Mouse (Mus musculus) midbrain, embryonic 16.5 days (tissue): ENCODE data around the gene Acadm. TPM values are rescaled to one million over a fixed set of nuclear protein-coding genes. Genes with fewer than 3 reads are reported as not detected.

Source experiments
- ATAC-seq: fragments of 200-750 bp; cut with Nextera tagmentation; 2 replicates; pipeline ENCODE4 v1.8.0; 2017; ENCODE audit warnings: moderate TSS enrichment
- H3K27ac ChIP-seq: fragments of 300-500 bp; sonication (generic); 2 replicates; pipeline ENCODE4 v1.5.1; 2014; ENCODE audit warnings: mild to moderate bottlenecking, low read length, mixed read lengths
- H3K27me3 ChIP-seq: fragments of 300-500 bp; sonication (generic); 2 replicates; pipeline ENCODE4 v1.6.1; 2014; ENCODE audit warnings: low read depth, low read length, mixed read lengths; ENCODE audit not compliant: control insufficient read depth, insufficient read depth
- H3K36me3 ChIP-seq: fragments of 300-500 bp; sonication (generic); 2 replicates; pipeline ENCODE4 v1.6.1; 2014; ENCODE audit warnings: mild to moderate bottlenecking, low read length, moderate library complexity, mixed read lengths; ENCODE audit not compliant: control insufficient read depth, insufficient read depth
- H3K4me1 ChIP-seq: fragments of 300-500 bp; sonication (generic); 2 replicates; pipeline ENCODE4 v1.6.1; 2014; ENCODE audit warnings: mild to moderate bottlenecking, low read length, mixed read lengths; ENCODE audit not compliant: control insufficient read depth, insufficient read depth
- H3K4me2 ChIP-seq: fragments of 300-500 bp; sonication (generic); 2 replicates; pipeline ENCODE4 v1.6.1; 2014; ENCODE audit warnings: mild to moderate bottlenecking, low read length, mixed read lengths
- H3K4me3 ChIP-seq: fragments of 300-500 bp; sonication (generic); 2 replicates; pipeline ENCODE4 v1.5.1; 2014; ENCODE audit warnings: low read depth, mild to moderate bottlenecking, low read length, moderate library complexity, mixed read lengths
- H3K9ac ChIP-seq: fragments of 300-500 bp; sonication (generic); 2 replicates; pipeline ENCODE4 v1.6.1; 2014; ENCODE audit warnings: low read depth, low read length, mixed read lengths
- H3K9me3 ChIP-seq: fragments of 300-500 bp; sonication (generic); replicated peaks from 2 replicates; pipeline ENCODE4 v1.6.1; 2014; ENCODE audit warnings: mild to moderate bottlenecking, low read length, mixed read lengths; ENCODE audit not compliant: control insufficient read depth, poor library complexity, severe bottlenecking
- WGBS: fragments of 180-500 bp; shearing (Covaris S2); extraction: QIAGEN DNeasy Blood & Tissue Kit; methylation state at CpG from one replicate; pipeline ENCODE4 v1.1.7; 2014; 5-methylcytosine and 5-hydroxymethylcytosine counted together
- polyA plus RNA-seq: library from polyadenylated mRNA; unstranded; fragments of >200 nt; fragmentation: Nextera tagmentation; extraction: Ambion mirVana; gene quantifications from 2 replicates; pipeline ENCODE4 v1.2.1, GENCODE M21; 2015

Gene Acadm
- polyA plus RNA-seq, 1 experiment from 2014 or later, result 65.6 TPM

DNA sequence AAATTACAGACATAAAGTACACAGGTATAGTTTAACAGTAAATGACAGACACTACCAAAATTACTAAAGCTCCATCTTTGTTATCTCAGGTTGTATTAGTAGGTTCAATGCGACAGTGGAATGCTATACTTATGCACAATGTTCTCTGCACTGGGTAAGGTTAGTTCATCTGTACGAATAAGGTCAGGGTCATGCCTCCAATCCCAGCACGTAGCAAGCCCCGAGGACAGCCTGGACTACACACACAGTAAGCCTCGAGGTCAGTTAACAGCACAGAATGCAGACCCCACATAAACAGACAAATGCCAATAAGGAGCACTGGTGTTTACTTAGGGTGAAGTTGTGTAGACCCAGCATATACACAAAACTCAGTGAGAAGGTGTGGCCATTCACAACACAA, 35.5 kb downstream of the Acadm start:
- Histone ChIP-seq H3K36me3 (peaks cover 43% of the 10 kb centered on the region), H3K4me2 (no peak overlapping the region), H3K4me3 (no peak overlapping the region), H3K27me3 (no peaks in the 10 kb centered on the region), H3K27ac (no peak overlapping the region), H3K9me3 (no peaks in the 10 kb centered on the region), H3K9ac (no peak overlapping the region), H3K4me1 (peaks cover 31% of the 10 kb centered on the region)
- ATAC-seq, result no peak
- WGBS, result 79% methylated on average over 5 of the region's 5 CpGs

DNA sequence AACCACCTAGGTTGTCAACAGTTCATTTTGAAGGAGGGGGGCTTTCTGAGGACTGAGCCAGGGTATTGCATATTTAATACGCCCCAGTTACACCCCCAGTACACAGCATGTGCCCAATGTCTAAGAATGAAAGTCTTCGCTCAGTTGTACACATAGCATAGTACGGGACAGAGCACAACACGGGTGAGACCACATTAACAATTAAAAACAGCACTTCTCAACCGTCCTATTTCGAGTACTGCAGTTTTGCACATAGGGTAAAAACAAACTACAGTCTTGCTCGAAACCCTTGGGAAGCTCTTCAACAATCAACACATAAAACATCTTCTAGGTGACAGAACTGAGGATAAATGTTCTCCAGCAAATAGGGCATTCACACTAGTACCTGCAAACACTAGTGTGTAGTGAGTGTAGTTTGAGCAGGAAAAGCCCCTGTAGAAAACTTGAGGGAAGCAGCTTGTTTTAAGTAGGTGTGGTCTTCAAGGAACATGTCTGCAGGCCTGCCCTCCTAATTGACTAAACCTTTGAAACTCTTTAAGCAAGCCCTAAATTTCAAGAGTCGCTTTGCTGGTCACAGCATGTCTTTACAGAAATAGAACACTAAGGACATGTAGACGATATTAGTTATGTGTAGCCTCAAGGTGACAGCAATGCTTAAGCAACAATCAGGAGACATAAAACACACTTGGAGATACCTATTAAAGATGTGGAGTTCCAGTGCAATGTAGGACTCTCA, 38.1 kb downstream of the Acadm start, which contains the start of gene Msh4:
Msh4 (minus strand) TSS at position 3 of the 736 bp plus-strand sequence.
- Histone ChIP-seq H3K27me3 (no peaks in the 10 kb centered on the region), H3K4me2 (no peak within 1 kb of the TSS), H3K4me3 (no peak within 1 kb of the TSS), H3K9me3 (no peaks in the 10 kb centered on the region), H3K27ac (no peak within 1 kb of the TSS), H3K36me3 (peaks cover 45% of the 10 kb centered on the region), H3K4me1 (peaks cover 17% of the 10 kb centered on the region), H3K9ac (no peak within 1 kb of the TSS)
- no peak for ATAC-seq
- 85% methylated on average over 9 of the region's 9 CpGs for WGBS

DNA sequence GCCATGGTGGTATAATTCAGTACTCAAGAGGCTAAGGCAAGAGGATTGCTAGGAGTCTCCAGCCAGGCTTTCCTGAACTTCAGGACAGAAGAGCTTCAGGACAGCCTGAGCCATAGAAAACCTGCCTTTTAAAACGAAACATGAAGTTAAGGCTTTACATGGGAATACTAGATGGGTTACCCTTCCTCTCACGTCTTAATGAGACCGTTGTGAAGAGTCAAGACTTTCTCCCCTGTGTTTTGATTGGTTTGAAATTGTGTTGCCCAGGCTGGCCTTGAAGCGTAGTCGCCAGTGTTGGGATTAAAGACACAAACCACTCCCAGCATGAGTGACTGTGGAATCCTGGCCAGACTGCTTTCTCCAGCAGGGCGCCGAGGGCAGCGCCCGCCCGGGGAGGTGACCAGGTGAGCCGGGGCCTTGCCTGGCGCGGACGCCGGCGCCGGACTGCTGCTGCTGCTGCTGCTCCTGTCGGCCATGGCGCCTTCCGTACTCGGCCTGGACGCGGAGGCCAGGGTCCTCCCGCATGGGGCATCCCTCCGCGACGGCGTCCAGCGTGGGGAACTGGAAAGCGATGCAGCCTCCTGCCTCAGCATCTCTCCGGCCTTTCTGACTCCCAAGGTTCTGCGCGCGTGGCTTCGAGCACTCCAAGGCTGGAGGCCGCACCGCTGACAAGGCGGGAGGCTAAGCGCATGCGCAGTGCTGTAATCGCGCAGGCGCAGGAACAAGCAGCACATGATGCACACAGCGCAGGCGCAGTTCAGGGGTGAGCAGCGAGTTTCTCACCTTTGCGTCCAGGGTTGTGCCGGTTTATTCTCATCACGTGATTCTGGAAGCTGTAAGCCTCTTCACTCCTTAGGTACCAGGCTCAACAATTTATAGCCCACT, 38.9 kb downstream of the Acadm start:
- peaks cover 8% of the 10 kb centered on the region for H3K4me1 ChIP-seq
- no peaks in the 10 kb centered on the region for H3K9me3 ChIP-seq
- WGBS, result 87% methylated on average over 49 of the region's 49 CpGs
- H3K4me3 ChIP-seq, result no peak overlapping the region
- peaks cover 41% of the 10 kb centered on the region for H3K36me3 ChIP-seq
- H3K27me3 ChIP-seq, result no peaks in the 10 kb centered on the region
- peak; percentile 40; the same call in 1 of the 2 replicates for ATAC-seq
- H3K4me2 ChIP-seq, result no peak overlapping the region
- H3K9ac ChIP-seq, result no peak overlapping the region
- H3K27ac ChIP-seq, result no peak overlapping the region

DNA sequence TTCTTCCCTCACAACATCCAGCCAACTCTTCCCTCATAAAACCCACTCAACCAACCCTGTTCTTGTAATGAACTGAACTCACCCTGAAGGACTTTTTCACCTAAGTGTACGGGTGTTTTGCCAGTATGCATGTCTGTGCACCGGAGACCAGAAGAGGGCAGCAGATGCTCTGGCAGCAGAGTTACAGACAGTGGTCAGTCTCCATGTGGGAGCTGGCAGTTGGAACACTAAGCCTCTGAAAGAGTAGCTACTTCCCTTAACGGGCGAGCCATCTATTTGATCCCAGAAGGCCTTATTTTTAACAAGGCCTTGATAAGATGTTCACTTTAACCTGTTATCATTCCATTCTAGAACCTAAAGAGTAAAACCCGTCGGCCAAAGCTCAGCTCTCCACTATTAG, 39.8 kb downstream of the Acadm start:
- Histone ChIP-seq H3K4me1 (no peaks in the 10 kb centered on the region; the same call in 1 of the 2 replicates), H3K4me2 (no peak overlapping the region), H3K9ac (no peak overlapping the region), H3K27me3 (no peaks in the 10 kb centered on the region), H3K4me3 (no peak overlapping the region), H3K27ac (no peak overlapping the region), H3K9me3 (no peaks in the 10 kb centered on the region), H3K36me3 (peaks cover 32% of the 10 kb centered on the region)
- ATAC-seq, result peak; percentile 78
- WGBS, result 63% methylated on average over 6 of the region's 6 CpGs

DNA sequence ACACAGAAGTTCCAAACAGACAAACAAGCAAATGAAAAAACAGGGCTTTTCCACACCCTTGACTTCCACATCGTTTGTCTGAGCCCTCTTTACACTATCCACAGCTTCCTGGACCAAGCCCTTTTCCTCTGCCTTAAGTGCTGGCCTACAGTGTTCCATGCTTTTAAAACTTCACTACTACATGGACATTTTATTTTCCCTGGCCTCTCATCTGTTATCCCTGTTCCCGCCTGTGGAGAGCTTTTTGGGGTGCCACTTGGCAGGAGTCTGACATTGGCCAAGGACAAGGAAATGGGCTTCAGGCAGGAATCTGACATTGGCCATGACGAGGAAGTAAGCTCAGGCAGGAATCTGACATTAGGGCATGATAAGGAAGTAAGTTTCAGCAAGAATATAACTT, 41.8 kb downstream of the Acadm start:
- 81% methylated on average over 3 of the region's 3 CpGs for WGBS
- Histone ChIP-seq H3K4me2 (no peak overlapping the region), H3K36me3 (peaks cover 18% of the 10 kb centered on the region), H3K27me3 (no peaks in the 10 kb centered on the region), H3K4me1 (no peaks in the 10 kb centered on the region), H3K27ac (no peak overlapping the region), H3K9ac (no peak overlapping the region), H3K4me3 (no peak overlapping the region), H3K9me3 (no peaks in the 10 kb centered on the region)
- ATAC-seq, result no peak

DNA sequence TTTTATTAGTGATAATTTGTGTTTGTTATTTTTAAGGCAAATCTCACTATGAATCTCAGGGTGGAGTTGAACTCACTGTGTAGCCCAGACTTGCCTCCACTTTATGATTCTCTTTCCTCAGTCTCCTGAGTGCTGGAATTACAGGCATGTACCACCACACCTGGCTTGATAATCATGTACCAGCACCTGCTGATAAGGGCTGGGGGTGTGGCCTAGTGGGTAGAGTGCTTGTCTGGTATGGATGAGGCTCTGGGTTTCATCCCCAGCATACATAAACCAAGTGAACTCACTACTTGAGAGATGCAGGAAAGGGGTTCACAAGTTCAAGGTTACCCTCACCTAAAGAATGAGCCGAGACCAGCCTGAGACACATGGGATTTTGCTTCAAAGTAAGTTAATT, 42.5 kb downstream of the Acadm start:
- no peak overlapping the region for H3K4me3 ChIP-seq
- no peaks in the 10 kb centered on the region for H3K27me3 ChIP-seq
- no peak overlapping the region for H3K27ac ChIP-seq
- ATAC-seq, result no peak
- H3K9me3 ChIP-seq, result no peaks in the 10 kb centered on the region
- H3K4me2 ChIP-seq, result no peak overlapping the region
- H3K36me3 ChIP-seq, result peaks cover 18% of the 10 kb centered on the region
- H3K9ac ChIP-seq, result no peak overlapping the region
- no peaks in the 10 kb centered on the region for H3K4me1 ChIP-seq
- 95% methylated on average over 1 of the region's 1 CpGs for WGBS

DNA sequence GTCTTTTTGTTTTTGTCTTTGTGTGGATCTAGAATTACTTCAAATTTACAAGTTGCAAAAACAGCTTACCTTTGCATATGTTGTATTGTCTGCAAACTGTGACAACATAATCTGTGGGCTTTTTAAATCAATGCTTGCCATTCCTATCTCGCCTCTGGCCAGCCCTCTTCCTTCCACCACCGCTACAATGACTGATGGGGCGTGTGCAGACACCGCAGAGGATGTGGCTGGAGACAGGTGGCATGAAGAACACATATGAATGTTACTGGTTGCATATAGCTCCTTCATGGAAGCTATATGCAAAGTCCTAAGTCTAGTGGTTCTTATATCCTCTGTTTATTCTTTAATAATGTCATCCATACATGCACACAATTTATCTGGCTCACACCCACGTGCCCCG, 47.2 kb downstream of the Acadm start:
- Histone ChIP-seq H3K27me3 (no peaks in the 10 kb centered on the region), H3K9ac (no peak overlapping the region), H3K36me3 (no peaks in the 10 kb centered on the region), H3K4me2 (no peak overlapping the region), H3K4me3 (no peak overlapping the region), H3K9me3 (no peaks in the 10 kb centered on the region), H3K4me1 (no peaks in the 10 kb centered on the region), H3K27ac (no peak overlapping the region)
- WGBS, result 76% methylated on average over 6 of the region's 6 CpGs
- ATAC-seq, result no peak

DNA sequence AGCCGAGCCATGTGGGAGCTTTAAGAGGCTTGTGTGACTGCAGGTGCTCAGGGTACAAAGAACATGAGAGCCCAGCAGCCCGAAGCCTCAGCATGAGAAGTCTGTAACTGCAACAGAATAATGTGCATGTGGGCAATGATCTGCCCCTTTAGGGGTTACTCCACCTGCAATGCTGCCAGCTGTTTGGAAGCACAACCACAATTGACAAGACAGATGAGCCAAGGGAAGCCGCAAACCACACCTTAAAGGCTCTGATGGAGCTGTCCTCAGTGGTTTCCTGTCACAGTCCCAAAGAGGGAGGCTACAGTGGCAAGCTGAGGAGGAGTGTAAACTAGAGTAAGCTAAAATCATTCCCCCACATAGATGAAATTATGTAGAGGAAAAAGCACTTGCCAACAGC, 49.0 kb downstream of the Acadm start:
- Histone ChIP-seq H3K4me3 (no peak overlapping the region), H3K9ac (no peak overlapping the region), H3K36me3 (no peaks in the 10 kb centered on the region), H3K27me3 (no peaks in the 10 kb centered on the region), H3K27ac (no peak overlapping the region), H3K4me2 (no peak overlapping the region), H3K4me1 (no peaks in the 10 kb centered on the region), H3K9me3 (no peaks in the 10 kb centered on the region)
- 83% methylated on average over 3 of the region's 3 CpGs for WGBS
- ATAC-seq, result no peak

DNA sequence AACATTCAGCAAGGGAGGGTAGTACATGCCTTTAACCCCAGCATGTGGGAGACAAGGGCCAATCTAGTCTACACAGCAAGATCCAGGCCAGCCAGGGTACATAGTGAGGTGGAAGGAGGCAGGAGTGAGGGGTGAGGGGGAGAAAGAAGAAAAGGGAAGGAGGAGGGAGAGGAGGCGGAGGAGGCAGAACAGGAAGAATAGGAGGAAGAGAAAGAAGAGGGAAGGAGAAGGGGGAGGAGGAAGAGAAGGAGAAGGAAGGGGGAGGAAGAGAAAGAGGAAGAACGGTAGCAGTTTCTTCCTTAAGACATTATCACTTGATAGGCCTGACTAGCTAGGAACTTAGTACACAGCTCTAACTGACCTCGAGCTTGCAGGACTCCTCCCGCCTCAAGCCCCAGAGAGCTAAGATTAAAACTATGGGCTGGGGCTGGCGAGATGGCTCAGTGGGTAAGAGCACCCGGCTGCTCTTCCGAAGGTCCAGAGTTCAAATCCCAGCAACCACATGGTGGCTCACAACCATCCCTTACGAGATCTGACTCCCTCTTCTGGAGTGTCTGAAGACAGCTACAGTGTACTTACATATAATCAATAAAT, 55.1 kb downstream of the Acadm start:
- H3K27me3 ChIP-seq, result no peaks in the 10 kb centered on the region
- H3K36me3 ChIP-seq, result no peaks in the 10 kb centered on the region
- no peak for ATAC-seq
- 79% methylated on average over 7 of the region's 8 CpGs for WGBS
- H3K4me1 ChIP-seq, result no peaks in the 10 kb centered on the region
- H3K4me3 ChIP-seq, result no peak overlapping the region
- no peak overlapping the region for H3K27ac ChIP-seq
- H3K9ac ChIP-seq, result no peak overlapping the region
- no peaks in the 10 kb centered on the region for H3K9me3 ChIP-seq
- H3K4me2 ChIP-seq, result no peak overlapping the region
